Mouse (Mus musculus) 416B (cell line): ENCODE measurements around the gene Mcrip2.
A peak's percentile ranks its signal among the peaks of the same experiment; 100 is the strongest.

Experiments used
- DNase-seq: peaks from one replicate; pipeline ENCODE4 v3.0.0; 2011; ENCODE audit warnings: low read depth

Gene Mcrip2

GRCm38 (mm10) chr17:25833291-25833663 is 35.3 kb downstream of the Mcrip2 start, which contains the start of gene Stub1:
Stub1 (minus strand) TSS chr17:25833404.
- DNase-seq: peak; percentile 99

GRCm38 (mm10) chr17:25832436-25833290 is 35.9 kb downstream of the Mcrip2 start:
- DNase-seq: peak; percentile 100

GRCm38 (mm10) chr17:25831451-25832281 is 36.9 kb downstream of the Mcrip2 start:
- DNase-seq: peak; percentile 80

GRCm38 (mm10) chr17:25830806-25831431 is 37.6 kb downstream of the Mcrip2 start:
- DNase-seq: no peak

- DNase-seq: no peak
Measured at GRCm38 (mm10) chr17:25830200-25830753, 38.3 kb downstream of the Mcrip2 start.

GRCm38 (mm10) chr17:25829558-25830017 is 39.0 kb downstream of the Mcrip2 start:
- no peak for DNase-seq

GRCm38 (mm10) chr17:25828712-25829557 is 39.6 kb downstream of the Mcrip2 start, which contains the start of gene Jmjd8:
Jmjd8 (plus strand) TSS chr17:25828867.
- no peak for DNase-seq

GRCm38 (mm10) chr17:25828223-25828594 is 40.4 kb downstream of the Mcrip2 start:
- DNase-seq: no peak

GRCm38 (mm10) chr17:25827546-25828222 is 40.9 kb downstream of the Mcrip2 start:
- DNase-seq: no peak

GRCm38 (mm10) chr17:25827011-25827410 is 41.6 kb downstream of the Mcrip2 start:
- DNase-seq: no peak

GRCm38 (mm10) chr17:25825984-25826570 is 42.5 kb downstream of the Mcrip2 start:
- no peak for DNase-seq

GRCm38 (mm10) chr17:25825311-25825710 is 43.3 kb downstream of the Mcrip2 start:
- DNase-seq: no peak

GRCm38 (mm10) chr17:25824362-25825142 is 44.0 kb downstream of the Mcrip2 start:
- no peak for DNase-seq

- DNase-seq: peak; percentile 95
Measured at GRCm38 (mm10) chr17:25823452-25823851, 45.1 kb downstream of the Mcrip2 start, which contains the start of gene Wdr24. Wdr24 (plus strand) TSS chr17:25823627.

GRCm38 (mm10) chr17:25818851-25819780 is 49.4 kb downstream of the Mcrip2 start:
- no peak for DNase-seq

GRCm38 (mm10) chr17:25817662-25818061 is 50.9 kb downstream of the Mcrip2 start:
- no peak for DNase-seq
